Mouse (Mus musculus) embryo, embryonic 11.5 days (tissue): ENCODE data around the gene Ctla2a.
"Not testable (repeated sequence)": the region's sequence is repeated elsewhere in the genome, so short reads cannot be mapped to it uniquely, and the experiment has no call there.

Source experiments
- DNase-seq: peaks from one replicate; pipeline ENCODE4 v3.0.0-alpha.2; 2012; ENCODE audit warnings: low read depth, low spot score

Gene Ctla2a

DNA sequence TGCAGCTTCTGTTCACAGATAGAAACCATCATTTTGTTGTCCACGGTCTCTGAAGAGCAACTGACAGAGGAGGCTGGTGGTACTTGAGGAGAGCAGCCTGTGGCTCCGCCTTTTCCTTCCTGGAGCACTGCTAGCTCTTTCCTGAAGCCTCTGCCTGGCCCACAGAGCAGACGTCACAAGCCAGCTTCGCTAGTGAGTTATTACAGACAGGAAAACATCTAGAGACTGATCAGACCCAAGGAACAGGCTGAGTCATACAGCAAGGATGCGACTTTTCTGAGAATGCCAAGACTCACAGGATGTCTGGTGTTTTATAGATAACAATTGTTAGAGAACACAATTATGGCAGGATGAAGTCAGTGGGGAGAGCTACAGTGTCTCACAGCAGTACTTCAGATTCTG is at the start of gene Ctla2a, which contains the start of gene Gm49391:
Gene Ctla2a (minus strand): TSS at position 126 of the 402 bp plus-strand sequence.
Gene Gm49391 (minus strand): TSS at position 72 of the 402 bp plus-strand sequence.
- no peak for DNase-seq

DNA sequence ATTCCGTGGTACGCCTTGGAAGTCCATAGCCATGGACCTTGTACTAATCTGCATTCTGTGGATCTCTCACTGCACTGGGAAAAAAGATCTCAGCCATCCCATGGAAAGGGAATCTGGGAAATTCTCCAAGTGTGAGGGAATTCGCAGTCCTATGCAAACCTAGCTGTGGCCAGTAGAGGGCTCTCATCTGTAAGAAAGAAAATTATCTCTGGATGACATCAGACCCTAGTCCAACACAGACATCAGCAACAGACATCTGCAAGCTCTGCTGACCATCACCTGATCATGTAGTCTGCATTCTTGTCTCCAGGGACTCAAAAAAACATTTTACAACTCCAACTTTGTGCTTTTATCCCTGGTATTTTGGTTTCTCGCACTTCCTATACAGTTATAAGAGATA is 35.9 kb upstream of the Ctla2a start:
- DNase-seq = not testable (repeated sequence)

- not testable (repeated sequence) for DNase-seq
Measured at GRCm38 (mm10) chr13:60963985-60964384, 27.6 kb upstream of the Ctla2a start.

DNA sequence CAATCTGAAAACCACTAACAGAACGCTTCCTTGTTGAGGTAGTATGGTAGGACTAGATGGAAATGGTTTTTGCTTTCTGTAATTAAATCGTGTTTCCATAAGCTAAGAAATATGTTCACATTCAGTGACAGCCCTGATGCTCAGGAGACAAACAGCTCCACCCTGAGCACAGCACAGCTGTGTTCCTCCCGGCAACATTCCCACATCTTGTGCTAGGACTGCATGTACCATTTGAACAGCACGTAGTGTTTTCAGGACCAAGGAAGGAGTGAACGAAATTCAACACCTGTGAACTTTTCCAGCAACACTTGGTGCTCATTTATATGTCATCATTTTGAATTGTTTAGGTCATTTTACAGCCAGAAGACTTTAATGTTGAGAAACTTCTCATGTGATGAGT is 25.3 kb upstream of the Ctla2a start:
- no peak for DNase-seq

GRCm38 (mm10) chr13:60941884-60942283 is 5.5 kb upstream of the Ctla2a start, which contains the start of gene Tpbpa:
Gene Tpbpa (minus strand): TSS chr13:60941984.
- not testable (repeated sequence) for DNase-seq

DNA sequence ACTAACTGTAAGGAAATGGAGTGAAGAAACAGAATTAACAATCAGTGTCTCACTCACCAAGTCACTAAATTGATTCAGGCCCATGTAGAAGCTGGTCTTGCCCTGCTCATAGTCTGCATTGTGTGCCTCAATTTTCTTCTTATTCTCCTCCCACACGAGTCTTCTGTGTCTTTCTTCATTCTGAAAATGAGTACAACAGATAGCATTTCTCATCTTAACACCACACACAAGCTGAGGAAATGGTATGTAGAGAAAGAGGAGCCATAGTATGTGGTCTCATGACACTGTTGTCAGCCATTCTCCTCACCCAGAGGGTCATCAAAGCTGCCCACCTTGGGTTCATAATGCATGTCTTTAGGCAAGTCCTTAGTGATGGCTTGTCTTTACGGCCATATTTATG is 935 bp downstream of the Ctla2a start, which contains the start of gene Gm49393:
Gene Gm49393 (minus strand): TSS at position 101 of the 400 bp plus-strand sequence.
- not testable (repeated sequence) for DNase-seq

DNA sequence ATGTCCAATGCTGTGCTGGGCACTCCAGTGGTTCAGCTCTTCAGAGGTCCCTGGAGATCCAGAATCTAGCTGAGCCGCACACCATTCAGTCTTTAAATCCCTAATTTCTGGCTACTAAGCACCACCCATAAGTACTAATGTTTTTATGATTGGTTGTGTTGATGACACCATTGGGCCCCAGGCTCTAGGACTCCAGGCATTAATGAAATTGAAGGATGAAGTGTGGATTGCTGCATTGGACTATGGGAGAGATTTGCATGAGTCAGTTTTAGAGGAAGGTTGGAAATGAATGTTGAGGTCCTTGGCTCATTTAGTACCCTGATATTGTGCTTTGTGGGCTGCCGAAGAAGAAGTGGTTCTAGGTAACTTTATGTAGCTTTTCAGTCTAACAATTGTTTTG is 31.6 kb downstream of the Ctla2a start, which contains the start of gene Tpbpb:
Gene Tpbpb (minus strand): TSS at position 101 of the 400 bp plus-strand sequence.
- DNase-seq = not testable (repeated sequence)

DNA sequence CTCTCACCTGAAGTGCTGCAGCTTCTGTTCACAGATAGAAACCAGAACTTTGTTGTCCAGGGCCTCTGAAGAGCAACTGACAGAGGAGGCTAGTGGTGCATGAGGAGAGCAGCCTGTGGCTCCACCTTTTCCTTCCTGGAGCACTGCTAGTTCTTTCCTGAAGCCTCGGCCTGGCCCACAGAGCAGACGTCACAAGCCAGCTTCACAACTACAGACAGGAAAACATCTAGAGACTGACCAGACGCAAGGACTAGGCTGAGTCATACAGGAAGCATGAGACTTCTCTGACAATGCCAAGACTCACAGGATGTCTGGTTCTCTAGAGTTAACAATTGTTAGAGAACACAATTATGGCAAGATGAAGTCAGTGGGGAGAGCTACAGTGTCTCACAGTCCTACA is 39.1 kb downstream of the Ctla2a start, which contains the start of gene Ctla2b:
Gene Ctla2b (minus strand): TSS at position 120 of the 400 bp plus-strand sequence.
- DNase-seq = no peak

- DNase-seq = not testable (repeated sequence)
Measured at GRCm38 (mm10) chr13:60896794-60897193, 39.6 kb downstream of the Ctla2a start, which contains the start of gene Gm49392. Gene Gm49392 (minus strand): TSS chr13:60896894.

GRCm38 (mm10) chr13:60895406-60896160 is 40.8 kb downstream of the Ctla2a start:
- no peak for DNase-seq

DNA sequence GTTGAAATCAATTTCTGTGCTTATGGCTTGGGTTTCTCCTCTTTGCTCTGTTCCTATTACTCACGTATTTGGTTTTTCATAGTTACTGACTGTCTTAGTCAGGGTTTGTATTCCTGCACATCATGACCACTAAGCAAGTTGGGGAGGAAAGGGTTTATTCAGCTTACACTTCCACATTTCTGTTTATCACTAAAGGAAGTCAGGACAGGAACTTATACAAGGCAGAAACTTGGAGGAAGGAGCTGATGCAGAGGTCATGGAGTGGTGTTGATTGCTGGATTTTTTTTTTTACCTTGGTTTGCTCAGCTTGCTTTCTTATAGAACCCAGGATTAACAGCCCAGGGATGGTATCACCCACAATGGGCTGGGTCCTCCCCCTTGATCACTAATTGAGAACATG is 44.1 kb downstream of the Ctla2a start:
- no peak for DNase-seq
